Mouse (Mus musculus) cortical plate, adult 2 months (tissue): Measurements from ENCODE around the gene Cwc25.

Experiments used
- CTCF ChIP-seq: fragments of 200-500 bp; IDR thresholded peaks from 2 replicates; pipeline ENCODE4 v1.5.1; 2011; ENCODE audit warnings: mild to moderate bottlenecking, control low read depth, low read length; ENCODE audit not compliant: insufficient read depth; ENCODE audit errors: extremely low read depth
- POLR2A ChIP-seq: fragments of 200-500 bp; IDR thresholded peaks from 2 replicates; pipeline ENCODE4 v1.6.1; 2011; ENCODE audit warnings: mild to moderate bottlenecking, low read length, control low read depth; ENCODE audit not compliant: insufficient read depth; ENCODE audit errors: extremely low read depth

DNA sequence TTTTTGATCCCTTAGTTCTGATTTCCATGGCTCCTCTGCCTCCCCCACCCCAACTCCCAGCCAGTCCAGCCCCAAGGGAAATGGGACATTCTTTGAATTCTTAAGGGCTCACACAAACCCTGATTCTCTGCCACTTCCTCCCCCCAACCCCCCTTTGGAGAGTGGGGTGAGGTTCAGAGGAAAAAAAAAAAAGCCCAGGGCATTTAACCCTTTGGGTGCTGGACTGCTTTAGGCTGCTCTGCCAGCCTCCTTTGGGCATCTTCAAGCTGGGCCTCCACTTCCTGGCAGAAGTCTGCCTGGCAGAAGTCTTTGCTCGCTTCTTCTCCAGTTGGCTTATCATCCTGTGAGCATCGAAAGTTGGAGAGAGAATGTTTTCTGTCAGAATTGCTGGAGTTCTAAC is 41.7 kb upstream of the Cwc25 start:
- no peak for TF ChIP-seq CTCF
- no peak for TF ChIP-seq POLR2A
